Mouse (Mus musculus) intestine, postnatal 0 days (tissue): ENCODE measurements around the gene Trim28. TPM values are rescaled to one million over a fixed set of nuclear protein-coding genes. Genes with fewer than 3 reads are reported as not detected.

ENCODE experiments used
- ATAC-seq: fragments of 200-750 bp; cut with Nextera tagmentation; 2 replicates; pipeline ENCODE4 v1.8.0; 2017; ENCODE audit warnings: mild to moderate bottlenecking, moderate TSS enrichment, moderate library complexity
- H3K27ac ChIP-seq: fragments of 300-500 bp; sonication (generic); 2 replicates; pipeline ENCODE4 v1.5.1; 2014; ENCODE audit warnings: mild to moderate bottlenecking, low read depth, low read length, moderate library complexity
- H3K27me3 ChIP-seq: fragments of 300-500 bp; sonication (generic); replicated peaks from 2 replicates; pipeline ENCODE4 v1.6.1; 2014; ENCODE audit warnings: low read length, mixed read lengths; ENCODE audit not compliant: control insufficient read depth, insufficient read depth
- H3K36me3 ChIP-seq: fragments of 300-500 bp; sonication (generic); 2 replicates; pipeline ENCODE4 v1.6.1; 2014; ENCODE audit warnings: mild to moderate bottlenecking, moderate library complexity; ENCODE audit not compliant: control insufficient read depth, insufficient read depth
- H3K4me1 ChIP-seq: fragments of 300-500 bp; sonication (generic); replicated peaks from 2 replicates; pipeline ENCODE4 v1.6.1; 2014; ENCODE audit warnings: antibody characterized with exemption, low read length, mixed read lengths; ENCODE audit not compliant: control insufficient read depth, insufficient read depth
- H3K4me2 ChIP-seq: fragments of 300-500 bp; sonication (generic); replicated peaks from 2 replicates; pipeline ENCODE4 v1.6.1; 2014; ENCODE audit warnings: low read depth, mild to moderate bottlenecking, moderate library complexity
- H3K4me3 ChIP-seq: fragments of 300-500 bp; sonication (generic); 2 replicates; pipeline ENCODE4 v1.5.1; 2014; ENCODE audit warnings: low read depth, low read length
- H3K9ac ChIP-seq: fragments of 300-500 bp; sonication (generic); 2 replicates; pipeline ENCODE4 v1.6.1; 2014; ENCODE audit warnings: mild to moderate bottlenecking, low read depth, low read length
- H3K9me3 ChIP-seq: fragments of 300-500 bp; sonication (generic); 2 replicates; pipeline ENCODE4 v1.6.1; 2016; ENCODE audit warnings: mixed run types; ENCODE audit not compliant: control insufficient read depth
- CTCF ChIP-seq: sonication (generic); IDR thresholded peaks from 2 replicates; pipeline ENCODE4 v1.5.1; 2016; ENCODE audit warnings: low read depth, mild to moderate bottlenecking, control low read depth, antibody characterized with exemption, moderate library complexity
- WGBS: fragments of 180-500 bp; shearing (Covaris S2); extraction: QIAGEN DNeasy Blood & Tissue Kit; methylation state at CpG from one replicate; pipeline ENCODE4 v1.1.7; 2014; 5-methylcytosine and 5-hydroxymethylcytosine counted together
- polyA plus RNA-seq: library from polyadenylated mRNA; unstranded; fragments of >200 nt; fragmentation: Nextera tagmentation; extraction: Ambion mirVana; gene quantifications from 2 replicates; pipeline ENCODE4 v1.2.1, GENCODE M21; 2015

Gene Trim28
- polyA plus RNA-seq, 1 experiment from 2014 or later = 85.3 TPM

- ATAC-seq = no peak
- Histone ChIP-seq H3K4me2 (no peak overlapping the region), H3K4me3 (no peak overlapping the region), H3K27me3 (no peaks in the 10 kb centered on the region), H3K9me3 (no peaks in the 10 kb centered on the region), H3K4me1 (no peaks in the 10 kb centered on the region), H3K9ac (no peak overlapping the region), H3K27ac (no peak overlapping the region), H3K36me3 (no peaks in the 10 kb centered on the region)
- TF ChIP-seq CTCF = peak; percentile 70
- 2% methylated on average over 3 of the region's 3 CpGs for WGBS
These were observed 6.7 kb upstream of the Trim28 start for GRCm38 (mm10) chr7:12992222-12992621.

GRCm38 (mm10) chr7:12993148-12993547, 5.8 kb upstream of the Trim28 start:
- H3K36me3 ChIP-seq = no peaks in the 10 kb centered on the region
- no peaks in the 10 kb centered on the region for H3K27me3 ChIP-seq
- ATAC-seq = no peak
- H3K27ac ChIP-seq = no peak overlapping the region
- WGBS = 89% methylated on average over 10 of the region's 10 CpGs
- H3K4me2 ChIP-seq = no peak overlapping the region
- H3K4me3 ChIP-seq = no peak overlapping the region
- H3K9ac ChIP-seq = no peak overlapping the region
- H3K4me1 ChIP-seq = no peaks in the 10 kb centered on the region
- no peak for TF ChIP-seq CTCF
- H3K9me3 ChIP-seq = no peaks in the 10 kb centered on the region

- TF ChIP-seq CTCF = no peak
- Histone ChIP-seq H3K27ac (no peak overlapping the region), H3K4me1 (no peaks in the 10 kb centered on the region), H3K9me3 (no peaks in the 10 kb centered on the region), H3K4me2 (no peak overlapping the region), H3K27me3 (no peaks in the 10 kb centered on the region), H3K4me3 (no peak overlapping the region), H3K9ac (no peak overlapping the region), H3K36me3 (no peaks in the 10 kb centered on the region)
- no peak for ATAC-seq
These were observed 3.1 kb upstream of the Trim28 start for GRCm38 (mm10) chr7:12995862-12996261.

- Histone ChIP-seq H3K27me3 (no peaks in the 10 kb centered on the region), H3K4me2 (no peak overlapping the region), H3K4me1 (no peaks in the 10 kb centered on the region), H3K9me3 (no peaks in the 10 kb centered on the region), H3K9ac (no peak overlapping the region), H3K27ac (no peak overlapping the region), H3K36me3 (no peaks in the 10 kb centered on the region), H3K4me3 (no peak overlapping the region)
- no peak for ATAC-seq
- no peak for TF ChIP-seq CTCF
- 66% methylated on average over 5 of the region's 5 CpGs for WGBS
These were observed 1.7 kb upstream of the Trim28 start for GRCm38 (mm10) chr7:12997230-12997629.

GRCm38 (mm10) chr7:12998053-12998452, 861 bp upstream of the Trim28 start, which contains the start of gene Slc27a5:
Gene Slc27a5, minus strand, starts transcription at chr7:12998192.
- no peak for ATAC-seq
- Histone ChIP-seq H3K27ac (no peak within 1 kb of the TSS), H3K9me3 (no peaks in the 10 kb centered on the region), H3K4me2 (no peak within 1 kb of the TSS), H3K4me3 (no peak within 1 kb of the TSS), H3K36me3 (no peaks in the 10 kb centered on the region), H3K27me3 (no peaks in the 10 kb centered on the region), H3K9ac (no peak within 1 kb of the TSS), H3K4me1 (no peaks in the 10 kb centered on the region)
- TF ChIP-seq CTCF = no peak
- 62% methylated on average over 5 of the region's 5 CpGs for WGBS

- H3K9ac ChIP-seq = no peak overlapping the region
- H3K36me3 ChIP-seq = peaks cover 12% of the 10 kb centered on the region
- no peaks in the 10 kb centered on the region for H3K9me3 ChIP-seq
- no peak overlapping the region for H3K27ac ChIP-seq
- ATAC-seq = no peak
- H3K27me3 ChIP-seq = no peaks in the 10 kb centered on the region
- no peak overlapping the region for H3K4me3 ChIP-seq
- WGBS = 36% methylated on average over 1 of the region's 1 CpGs
- no peak overlapping the region for H3K4me2 ChIP-seq
- no peak for TF ChIP-seq CTCF
- no peaks in the 10 kb centered on the region for H3K4me1 ChIP-seq
These were observed 2.7 kb downstream of the Trim28 start for GRCm38 (mm10) chr7:13001584-13001983.

GRCm38 (mm10) chr7:13003380-13003779, 4.5 kb downstream of the Trim28 start:
- WGBS = 78% methylated on average over 5 of the region's 5 CpGs
- H3K9ac ChIP-seq = no peak overlapping the region
- no peak overlapping the region for H3K4me3 ChIP-seq
- H3K4me1 ChIP-seq = no peaks in the 10 kb centered on the region
- TF ChIP-seq CTCF = no peak; the same call in 1 of the 2 replicates
- H3K9me3 ChIP-seq = no peaks in the 10 kb centered on the region
- H3K36me3 ChIP-seq = peaks cover 27% of the 10 kb centered on the region
- ATAC-seq = no peak
- no peaks in the 10 kb centered on the region for H3K27me3 ChIP-seq
- no peak overlapping the region for H3K27ac ChIP-seq
- no peak overlapping the region for H3K4me2 ChIP-seq
